Mouse (Mus musculus): ENCODE results near the gene Cabs1.

The Cabs1 gene

DNA sequence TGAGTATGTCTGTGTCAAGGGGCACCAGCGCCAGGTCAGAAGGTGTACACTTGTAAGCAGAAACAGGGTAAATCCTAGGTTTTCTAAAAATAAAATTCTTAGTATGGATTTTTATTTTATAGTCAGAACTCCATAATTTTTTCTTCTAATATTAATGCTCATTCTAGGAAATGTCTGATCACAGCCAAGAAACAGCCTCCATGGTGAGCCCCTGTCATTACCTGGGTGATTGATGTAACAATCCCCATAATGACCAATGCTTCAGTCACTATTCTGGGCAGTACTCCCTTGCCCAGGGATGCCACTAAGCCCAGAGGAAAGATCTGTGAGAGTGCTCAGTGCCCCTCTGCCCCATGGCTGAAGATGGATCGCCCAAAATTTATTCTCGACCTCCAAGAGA, at the start of gene Cabs1:
Cabs1 (plus strand) TSS at position 301 of the 400 bp plus-strand sequence.
- DNase-seq: no peak

DNA sequence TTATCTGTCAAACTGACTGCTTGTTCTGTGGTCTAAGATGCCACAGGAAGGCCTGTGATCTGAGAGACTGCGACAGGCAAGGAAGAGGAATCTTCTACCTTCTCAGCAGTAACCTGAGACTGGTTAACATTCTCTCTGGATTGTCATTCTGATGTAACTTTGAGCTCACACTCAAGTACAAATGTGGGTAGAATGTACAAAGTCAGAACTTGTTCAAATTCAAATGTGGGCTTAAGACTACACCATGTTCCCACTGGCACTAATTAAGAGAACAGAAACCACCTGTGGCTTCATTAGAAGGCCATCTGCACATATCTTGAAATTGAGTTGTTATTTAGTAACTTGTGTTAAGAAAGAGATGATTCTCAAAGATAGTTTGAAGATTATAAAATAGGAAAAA, 47.6 kb upstream of the Cabs1 start:
- DNase-seq: peak; percentile 6

DNA sequence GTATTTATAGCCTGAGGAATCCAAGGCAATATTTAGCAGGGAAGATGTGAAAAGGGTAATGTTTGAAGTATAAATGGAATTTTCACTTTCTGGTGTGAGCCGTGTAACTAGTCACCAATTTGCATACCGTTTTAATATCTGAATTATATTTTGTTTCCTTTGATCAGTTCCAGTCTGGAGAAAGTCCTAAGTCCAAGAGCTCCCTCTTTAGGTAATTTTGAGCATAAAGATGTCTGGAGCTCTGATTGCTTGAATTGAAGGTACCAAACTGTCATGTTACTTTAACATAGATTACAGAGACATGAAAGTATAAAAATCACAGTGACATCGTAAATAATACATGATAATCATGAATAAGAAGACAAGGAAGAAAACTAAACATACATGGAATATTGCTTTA, 38.5 kb upstream of the Cabs1 start:
- no peak for DNase-seq

DNA sequence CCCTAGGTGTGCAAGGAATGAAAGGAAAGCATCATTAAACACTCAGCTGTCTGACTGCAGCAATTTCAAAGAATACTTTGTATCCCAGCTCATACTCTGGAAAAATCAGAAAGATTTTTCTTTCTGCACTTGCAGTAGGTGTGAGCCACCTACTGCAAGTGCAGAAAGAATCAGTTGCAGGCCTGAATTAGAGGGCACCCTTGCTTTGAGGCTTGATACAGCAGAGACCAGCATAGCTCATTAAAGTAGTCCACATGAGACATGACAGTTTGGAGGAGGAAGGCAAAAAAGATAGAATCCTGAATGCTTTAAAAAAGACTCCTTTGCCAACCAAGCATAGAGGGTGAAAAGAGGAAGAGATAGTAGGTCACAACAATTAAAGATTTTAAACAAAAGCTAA, 36.7 kb upstream of the Cabs1 start:
- no peak for DNase-seq

DNA sequence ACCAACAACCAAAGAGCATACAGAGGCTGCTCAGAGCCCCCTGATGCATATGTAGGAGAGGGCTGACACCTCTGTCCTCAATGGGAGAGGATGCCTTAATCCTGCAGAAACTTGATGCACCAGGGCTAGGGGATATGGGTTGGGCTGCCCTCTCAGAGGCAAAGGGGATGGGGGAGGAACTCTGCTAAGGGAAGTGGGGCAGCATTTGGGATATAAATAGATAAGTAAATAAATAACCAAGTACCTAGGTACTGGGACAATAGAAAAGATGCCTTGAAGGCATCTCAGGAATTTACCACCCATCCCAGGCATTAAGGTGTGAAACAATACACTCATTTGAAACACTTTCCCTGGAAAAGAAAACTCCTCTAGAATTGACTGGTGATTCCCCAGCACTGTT, 27.4 kb upstream of the Cabs1 start:
- no peak for DNase-seq

DNA sequence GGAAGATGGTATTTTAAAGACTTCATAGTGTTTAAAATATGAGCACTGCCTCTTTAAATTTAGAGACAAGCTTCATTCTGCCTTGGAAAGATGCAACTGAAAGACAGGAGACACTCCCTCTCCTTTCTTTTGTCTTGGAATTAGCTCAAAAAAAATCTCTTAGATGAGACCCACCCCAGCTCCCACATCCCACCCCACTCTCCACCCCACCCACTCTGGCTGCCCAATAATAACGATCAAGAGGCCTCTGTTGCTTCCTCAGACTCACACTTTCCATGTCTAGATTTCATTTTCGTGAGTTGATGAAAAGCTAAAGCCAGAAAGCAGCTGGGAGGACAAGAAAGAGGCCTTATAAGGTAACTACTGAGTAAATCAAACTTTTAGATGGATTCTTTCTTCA, 10.0 kb upstream of the Cabs1 start, which contains the start of the genes 2310003L06Rik and Gm28434:
2310003L06Rik (plus strand) TSS at position 259 of the 400 bp plus-strand sequence.
Gm28434 (plus strand) TSS at position 317 of the 400 bp plus-strand sequence.
- DNase-seq: no peak

DNA sequence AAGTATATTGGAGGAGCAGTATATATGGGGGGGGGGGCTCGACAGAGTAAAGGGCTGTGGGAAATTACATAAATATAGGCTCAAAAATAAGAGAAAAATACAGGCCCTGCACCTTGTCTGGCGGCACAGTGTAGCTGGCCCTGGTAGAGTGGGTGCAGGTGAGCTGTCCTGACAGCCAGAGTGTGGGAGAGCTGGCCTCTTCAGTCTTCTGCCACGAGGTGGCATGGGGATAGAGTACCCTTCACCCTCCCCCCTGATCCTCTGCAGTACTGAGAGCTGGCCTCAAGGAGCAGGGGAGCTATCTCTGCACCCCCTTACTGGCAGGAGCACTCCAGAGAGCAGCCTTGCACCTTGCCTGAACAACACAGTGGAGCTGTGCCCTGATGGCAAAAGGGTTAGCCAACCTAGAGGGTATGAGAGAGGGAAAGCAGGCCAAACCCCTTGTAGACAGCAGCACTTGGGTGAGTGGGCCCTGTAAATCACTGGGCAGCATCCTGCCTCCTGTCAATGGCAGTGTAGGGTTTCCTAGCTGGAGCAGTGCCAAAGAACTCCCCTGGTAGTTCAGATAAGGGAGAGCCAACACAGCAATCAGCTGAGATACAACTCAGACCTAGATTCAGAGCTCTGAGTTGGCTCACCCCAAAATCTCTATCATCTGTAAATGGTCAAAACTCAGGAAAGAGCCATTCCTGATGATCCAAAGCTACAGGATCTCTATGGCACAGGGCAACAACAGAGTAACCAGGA, 3.4 kb downstream of the Cabs1 start:
- no peak for DNase-seq

DNA sequence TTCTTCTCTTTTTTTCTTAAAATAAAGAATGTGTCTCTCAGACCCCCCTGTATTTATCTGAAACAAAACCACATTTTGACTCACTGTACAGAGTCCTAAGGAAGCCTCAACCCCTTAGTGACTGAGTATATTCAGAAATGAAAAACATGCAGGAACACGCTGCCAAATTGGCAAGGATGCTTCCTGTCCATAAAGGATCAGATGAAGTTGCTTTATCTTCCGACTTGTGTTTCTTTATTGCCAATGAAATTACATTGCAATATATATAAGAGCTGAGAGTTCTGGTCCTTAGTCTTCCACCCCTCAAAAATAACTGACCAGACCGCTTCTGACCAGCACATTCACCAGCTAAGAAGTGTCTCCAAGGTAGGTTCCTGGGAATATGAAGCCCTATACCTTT, 23.0 kb downstream of the Cabs1 start, which contains the start of gene Smr3a:
Smr3a (plus strand) TSS at position 301 of the 400 bp plus-strand sequence.
- DNase-seq: no peak

DNA sequence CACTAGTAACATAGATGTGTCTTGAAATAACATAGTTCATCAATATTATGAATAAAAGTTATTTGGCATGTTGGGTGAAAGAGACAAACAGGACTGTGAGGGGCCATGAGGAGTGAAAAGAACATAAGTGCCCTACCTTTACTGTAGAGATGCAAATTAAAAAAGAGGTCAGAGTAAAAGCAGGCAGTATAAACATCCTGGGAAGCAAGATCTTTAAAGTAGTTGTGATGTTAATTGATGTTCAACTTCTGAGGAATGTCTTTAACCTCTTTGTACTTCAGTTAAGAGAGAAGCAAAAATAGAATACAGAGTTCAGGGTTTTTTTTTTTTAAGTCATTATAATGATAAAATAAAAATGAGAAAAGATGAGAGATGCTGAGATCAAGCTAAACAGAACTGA, 26.0 kb downstream of the Cabs1 start:
- DNase-seq: no peak

Data from layer of hippocampus, adult 9-11 months (tissue).